Mouse (Mus musculus) intestine, embryonic 16.5 days (tissue): ENCODE measurements at regions not wholly inside any gene's neighbourhood (a gene's known extent, or its start where the extent isn't known, plus 50 kb on each side); places are given as distances from the start of the nearest gene placed in this dataset.
A peak's percentile ranks its signal among the peaks of the same experiment; 100 is the strongest.

Experiments
- ATAC-seq: fragments of 200-750 bp; cut with Nextera tagmentation; 2 replicates; pipeline ENCODE4 v1.8.0; 2017; ENCODE audit warnings: moderate TSS enrichment, moderate library complexity
- H3K27ac ChIP-seq: fragments of 300-500 bp; sonication (generic); 2 replicates; pipeline ENCODE4 v1.5.1; 2014; ENCODE audit warnings: mild to moderate bottlenecking, low read length
- H3K27me3 ChIP-seq: fragments of 300-500 bp; sonication (generic); replicated peaks from 2 replicates; pipeline ENCODE4 v1.6.1; 2014; ENCODE audit warnings: low read length, control low read depth, mixed read lengths; ENCODE audit not compliant: control insufficient read depth, insufficient read depth
- H3K36me3 ChIP-seq: fragments of 300-500 bp; sonication (generic); 2 replicates; pipeline ENCODE4 v1.6.1; 2014; ENCODE audit warnings: low read length, control low read depth; ENCODE audit not compliant: control insufficient read depth, insufficient read depth
- H3K4me1 ChIP-seq: fragments of 300-500 bp; sonication (generic); 2 replicates; pipeline ENCODE4 v1.6.1; 2014; ENCODE audit warnings: low read length, control low read depth, mixed read lengths; ENCODE audit not compliant: control insufficient read depth, insufficient read depth
- H3K4me2 ChIP-seq: fragments of 300-500 bp; sonication (generic); 2 replicates; pipeline ENCODE4 v1.6.1; 2014; ENCODE audit warnings: low read depth, low read length, control low read depth
- H3K4me3 ChIP-seq: fragments of 300-500 bp; sonication (generic); 2 replicates; pipeline ENCODE4 v1.5.1; 2014; ENCODE audit warnings: mild to moderate bottlenecking, low read length
- H3K9ac ChIP-seq: fragments of 300-500 bp; sonication (generic); 2 replicates; pipeline ENCODE4 v1.6.1; 2014; ENCODE audit warnings: low read depth, low read length
- H3K9me3 ChIP-seq: fragments of 300-500 bp; sonication (generic); 2 replicates; pipeline ENCODE4 v1.6.1; 2016; ENCODE audit warnings: low read length, control low read depth; ENCODE audit not compliant: control insufficient read depth
- WGBS: fragments of 180-500 bp; shearing (Covaris S2); extraction: QIAGEN DNeasy Blood & Tissue Kit; methylation state at CpG from one replicate; pipeline ENCODE4 v1.1.7; 2014; 5-methylcytosine and 5-hydroxymethylcytosine counted together

GRCm38 (mm10) chr3:105130228-105130627 is 63.6 kb downstream of the 4930564D02Rik start:
- ATAC-seq: no peak
- no peak overlapping the region for H3K9ac ChIP-seq
- H3K4me3 ChIP-seq: no peak overlapping the region
- 95% methylated on average over 4 of the region's 4 CpGs for WGBS
- H3K36me3 ChIP-seq: no peaks in the 10 kb centered on the region
- no peaks in the 10 kb centered on the region for H3K9me3 ChIP-seq
- H3K27ac ChIP-seq: no peak overlapping the region
- no peaks in the 10 kb centered on the region for H3K4me1 ChIP-seq
- no peak overlapping the region for H3K4me2 ChIP-seq
- no peaks in the 10 kb centered on the region for H3K27me3 ChIP-seq

GRCm38 (mm10) chr3:105131053-105131452 is 64.4 kb downstream of the 4930564D02Rik start:
- H3K4me2 ChIP-seq: no peak overlapping the region
- H3K4me3 ChIP-seq: no peak overlapping the region
- no peaks in the 10 kb centered on the region for H3K27me3 ChIP-seq
- no peak for ATAC-seq
- H3K4me1 ChIP-seq: no peaks in the 10 kb centered on the region
- no peaks in the 10 kb centered on the region for H3K9me3 ChIP-seq
- no peak overlapping the region for H3K27ac ChIP-seq
- H3K9ac ChIP-seq: no peak overlapping the region
- 69% methylated on average over 6 of the region's 6 CpGs for WGBS
- no peaks in the 10 kb centered on the region for H3K36me3 ChIP-seq

- no peak for ATAC-seq
- Histone ChIP-seq H3K4me3 (no peak overlapping the region), H3K36me3 (no peaks in the 10 kb centered on the region), H3K27me3 (no peaks in the 10 kb centered on the region), H3K9ac (no peak overlapping the region), H3K27ac (no peak overlapping the region), H3K9me3 (no peaks in the 10 kb centered on the region), H3K4me2 (no peak overlapping the region), H3K4me1 (no peaks in the 10 kb centered on the region)
- 83% methylated on average over 4 of the region's 4 CpGs for WGBS
Observed at GRCm38 (mm10) chr3:105133011-105133410, 66.4 kb downstream of the 4930564D02Rik start.

- Histone ChIP-seq H3K27me3 (no peaks in the 10 kb centered on the region), H3K9me3 (no peaks in the 10 kb centered on the region), H3K36me3 (no peaks in the 10 kb centered on the region), H3K4me3 (no peak overlapping the region), H3K9ac (no peak overlapping the region), H3K4me2 (no peak overlapping the region), H3K4me1 (peaks cover 2% of the 10 kb centered on the region; the same call in 1 of the 2 replicates), H3K27ac (peak overlapping the region; percentile 11; the same call in 1 of the 2 replicates)
- peak; percentile 80 for ATAC-seq
- WGBS: 59% methylated on average over 14 of the region's 14 CpGs
Observed at GRCm38 (mm10) chr3:105141170-105141971, 74.7 kb downstream of the 4930564D02Rik start.

- no peak for ATAC-seq
- no peaks in the 10 kb centered on the region for H3K9me3 ChIP-seq
Observed at GRCm38 (mm10) chr3:105142631-105143030, 76.0 kb downstream of the 4930564D02Rik start.

GRCm38 (mm10) chr3:105151475-105152157 is 85.0 kb downstream of the 4930564D02Rik start:
- Histone ChIP-seq H3K4me3 (no peak overlapping the region), H3K36me3 (no peaks in the 10 kb centered on the region), H3K9ac (no peak overlapping the region), H3K4me2 (peak overlapping the region; percentile 23; the same call in 1 of the 2 replicates), H3K27ac (no peak overlapping the region), H3K4me1 (peaks cover 8% of the 10 kb centered on the region; the same call in 1 of the 2 replicates), H3K27me3 (no peaks in the 10 kb centered on the region), H3K9me3 (no peaks in the 10 kb centered on the region)
- 16% methylated on average over 11 of the region's 11 CpGs for WGBS
- peak; percentile 77 for ATAC-seq

More at GRCm38 (mm10) chr3:105142631-105143030, 76.0 kb downstream of the 4930564D02Rik start:
- Histone ChIP-seq H3K27me3 (no peaks in the 10 kb centered on the region), H3K4me2 (no peak overlapping the region), H3K36me3 (no peaks in the 10 kb centered on the region), H3K4me1 (peaks cover 2% of the 10 kb centered on the region; the same call in 1 of the 2 replicates), H3K9ac (no peak overlapping the region), H3K4me3 (no peak overlapping the region), H3K27ac (no peak overlapping the region)

GRCm38 (mm10) chr3:105152158-105152541 is 85.5 kb downstream of the 4930564D02Rik start:
- no peak overlapping the region for H3K9ac ChIP-seq
- 12% methylated on average over 1 of the region's 1 CpGs for WGBS
- peaks cover 8% of the 10 kb centered on the region; the same call in 1 of the 2 replicates for H3K4me1 ChIP-seq
- H3K4me3 ChIP-seq: no peak overlapping the region
- no peaks in the 10 kb centered on the region for H3K27me3 ChIP-seq
- no peaks in the 10 kb centered on the region for H3K36me3 ChIP-seq
- no peak for ATAC-seq
- H3K4me2 ChIP-seq: no peak overlapping the region
- H3K9me3 ChIP-seq: no peaks in the 10 kb centered on the region
- no peak overlapping the region for H3K27ac ChIP-seq

GRCm38 (mm10) chr3:105158376-105158775 is 91.7 kb downstream of the 4930564D02Rik start:
- Histone ChIP-seq H3K9me3 (no peaks in the 10 kb centered on the region), H3K36me3 (no peaks in the 10 kb centered on the region), H3K9ac (no peak overlapping the region), H3K4me3 (no peak overlapping the region), H3K4me1 (no peaks in the 10 kb centered on the region), H3K4me2 (no peak overlapping the region), H3K27ac (no peak overlapping the region), H3K27me3 (no peaks in the 10 kb centered on the region)
- ATAC-seq: no peak
- WGBS: 80% methylated on average over 2 of the region's 2 CpGs

GRCm38 (mm10) chr3:105165355-105165754 is 98.7 kb downstream of the 4930564D02Rik start:
- ATAC-seq: no peak
- no peak overlapping the region for H3K4me2 ChIP-seq
- H3K9ac ChIP-seq: no peak overlapping the region
- no peaks in the 10 kb centered on the region for H3K9me3 ChIP-seq
- H3K4me1 ChIP-seq: no peaks in the 10 kb centered on the region
- H3K27ac ChIP-seq: no peak overlapping the region
- WGBS: 52% methylated on average over 2 of the region's 2 CpGs
- no peak overlapping the region for H3K4me3 ChIP-seq
- H3K36me3 ChIP-seq: no peaks in the 10 kb centered on the region
- H3K27me3 ChIP-seq: no peaks in the 10 kb centered on the region
